ENCODE assay signal across 14 mouse cellular contexts in the genomic region with DNA sequence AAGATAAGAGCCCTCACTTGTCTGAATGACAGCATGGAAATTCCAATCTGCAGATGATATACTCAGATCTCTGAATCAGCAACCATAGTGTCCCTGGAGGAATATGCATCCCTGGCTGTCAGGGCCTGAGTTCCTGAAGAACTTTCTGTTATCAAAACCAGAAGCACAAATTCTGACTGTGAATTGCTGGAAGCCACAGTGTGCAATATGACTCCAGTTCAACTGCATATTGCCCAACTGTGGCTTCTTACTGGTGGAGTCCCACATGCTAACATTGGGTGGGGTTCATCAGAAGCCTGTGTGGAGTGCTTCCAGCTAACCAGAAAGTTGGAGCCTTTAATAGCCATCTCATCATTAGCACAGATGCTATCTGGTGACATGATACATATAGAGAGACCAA.
"Had no signal": no experiment of that assay in that cellular context is flagged by ENCODE, and none has a peak within 500 bp of the region (broad histone marks: within the 10 kb centered on the region; RNA-seq: fewer than 3 reads in every experiment).

No protein-coding gene starts in this region.

- H3K27me3 ChIP-seq: liver, embryonic 15.5 days; neural tube, embryonic 12.5 days had no signal

- H3K36me3 ChIP-seq: limb, embryonic 10.5 days; liver, embryonic 15.5 days; midbrain, embryonic 10.5 days; neural tube, embryonic 12.5 days had no signal

- H3K9me3 ChIP-seq: limb, embryonic 10.5 days; liver, embryonic 15.5 days; midbrain, embryonic 10.5 days had no signal

- H3K4me3 ChIP-seq: left cerebral cortex, adult 2 months; limb, embryonic 10.5 days; liver, embryonic 15.5 days; midbrain, embryonic 10.5 days; neural tube, embryonic 12.5 days had no signal

- DNase-seq: kidney, postnatal 25 days; lung, adult 2 months; lung, postnatal 36 days; midbrain, embryonic 14.5 days; spleen, adult 18-20 months; thymus, adult 18-20 months; thymus, postnatal 14 days had no signal

- H3K27ac ChIP-seq: left cerebral cortex, adult 2 months; limb, embryonic 10.5 days; liver, embryonic 15.5 days; midbrain, embryonic 10.5 days; neural tube, embryonic 12.5 days had no signal

- H3K9ac ChIP-seq: liver, embryonic 15.5 days; neural tube, embryonic 12.5 days had no signal

- ATAC-seq: lung, postnatal 0 days had no signal

- H3K4me1 ChIP-seq: limb, embryonic 10.5 days; liver, embryonic 15.5 days; midbrain, embryonic 10.5 days; neural tube, embryonic 12.5 days had no signal

- H3K4me2 ChIP-seq: liver, embryonic 11.5 days; liver, embryonic 15.5 days; neural tube, embryonic 12.5 days had no signal
